Mouse (Mus musculus) liver, embryonic 18 days (tissue): ENCODE results near the gene Foxb1. TPM values are rescaled to one million over a fixed set of nuclear protein-coding genes. Genes with fewer than 3 reads are reported as not detected.

Source experiments
- polyA plus RNA-seq: library from polyadenylated mRNA; depleted of rRNA; stranded (reverse); fragments of >200 nt; gene quantifications from 2 replicates; pipeline ENCODE4 v1.2.3, GENCODE M21; 2012; rRNA removed

Gene Foxb1
- polyA plus RNA-seq, result not detected in 2 replicates

GRCm38 (mm10) chr9:69760371-69761301 lies at the start of gene Foxb1:
Foxb1 (minus strand) TSS chr9:69760940.

Other genes starting within 250 kb of the Foxb1 start
- gene Bnip2, start 228.5 kb upstream of the Foxb1 start, polyA plus RNA-seq, result 29.6 and 34.0 TPM in 2 replicates